Mouse (Mus musculus): ENCODE data around the gene Foxs1. TPM values are rescaled to one million over a fixed set of nuclear protein-coding genes. Genes with fewer than 3 reads are reported as not detected.

The Foxs1 gene
- total and polyA plus RNA-seq, 2 experiments from 2014 or later: 2.4 to 3.1 TPM

DNA sequence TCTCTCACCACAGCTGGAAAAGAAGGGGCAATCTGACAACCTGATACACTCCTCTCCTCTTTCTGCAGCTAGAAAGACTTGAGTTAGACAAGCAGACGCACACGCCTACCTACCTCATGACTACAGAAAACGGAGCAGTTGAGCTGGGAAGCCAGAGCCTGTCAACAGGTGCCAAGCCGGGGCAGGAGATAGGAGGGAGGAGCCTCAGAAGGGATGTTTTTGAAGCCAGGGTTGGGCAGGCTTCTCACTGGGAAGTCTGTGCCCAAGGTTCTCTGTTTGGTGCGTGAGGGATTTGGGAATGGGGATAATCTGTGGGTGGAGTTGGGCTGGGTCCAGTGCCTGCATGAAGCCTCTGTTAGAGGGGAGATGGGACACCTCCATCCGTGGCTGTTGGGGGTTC, 21.6 kb downstream of the Foxs1 start:
- Histone ChIP-seq H3K9me3 (ENCODE audit: low read length) (no peaks in the 10 kb centered on the region), H3K4me2 (ENCODE audit: low read depth) (no peak overlapping the region), H3K4me1 (ENCODE audit: insufficient read depth) (no peaks in the 10 kb centered on the region), H3K36me3 (ENCODE audit: insufficient read depth) (no peaks in the 10 kb centered on the region), H3K27me3 (ENCODE audit: insufficient read depth, low read length) (peaks cover 6% of the 10 kb centered on the region), H3K27ac (ENCODE audit: low read depth, low read length) (no peak overlapping the region), H3K4me3 (ENCODE audit: low read depth, low read length) (no peak overlapping the region), H3K9ac (no peak overlapping the region)
- DNase-seq: no peak
- TF ChIP-seq CTCF (IDR thresholded peaks at IDR 0.05; ENCODE audit: low read depth): no peak
- ATAC-seq: no peak
- WGBS: 27% methylated on average over 6 of the region's 6 CpGs

DNA sequence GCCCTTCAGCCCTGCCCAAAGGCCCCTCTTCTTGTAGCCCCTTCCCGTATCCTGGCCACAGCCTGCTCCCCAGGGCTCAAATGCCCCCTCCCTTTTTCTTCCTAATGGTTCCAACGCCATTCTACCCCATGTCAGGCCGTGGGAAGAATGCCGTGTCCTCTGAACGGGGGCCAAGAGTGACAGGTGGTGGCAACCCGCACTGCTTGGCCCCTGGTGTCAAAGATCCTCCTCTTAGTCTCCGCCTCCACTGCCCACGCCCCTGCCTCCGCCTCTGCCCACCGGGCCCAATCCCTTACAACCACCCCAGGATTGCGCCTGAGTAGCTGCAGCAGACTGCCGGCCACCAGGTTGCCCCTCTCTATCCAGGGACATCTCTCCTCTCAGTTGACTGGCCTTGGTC, 22.0 kb downstream of the Foxs1 start, which contains the start of gene Mylk2:
Gene Mylk2, plus strand, starts transcription at position 322 of the 400 bp plus-strand sequence.
- no peak within 1 kb of the TSS for H3K4me3 ChIP-seq (ENCODE audit: low read depth, low read length)
- DNase-seq (no peak), ATAC-seq (no peak)
- no peak within 1 kb of the TSS for H3K27ac ChIP-seq (ENCODE audit: low read depth, low read length)
- no peaks in the 10 kb centered on the region for H3K9me3 ChIP-seq (ENCODE audit: low read length)
- no peaks in the 10 kb centered on the region for H3K4me1 ChIP-seq (ENCODE audit: insufficient read depth)
- H3K4me2 ChIP-seq (ENCODE audit: low read depth): no peak within 1 kb of the TSS
- H3K36me3 ChIP-seq (ENCODE audit: insufficient read depth): no peaks in the 10 kb centered on the region
- TF ChIP-seq CTCF (IDR thresholded peaks at IDR 0.05; ENCODE audit: low read depth): no peak
- H3K27me3 ChIP-seq (ENCODE audit: insufficient read depth, low read length): peaks cover 6% of the 10 kb centered on the region
- H3K9ac ChIP-seq: no peak within 1 kb of the TSS
- WGBS: 19% methylated on average over 12 of the region's 12 CpGs

- Histone ChIP-seq H3K9me3 (ENCODE audit: low read length) (no peaks in the 10 kb centered on the region), H3K27ac (ENCODE audit: low read depth, low read length) (no peak overlapping the region), H3K4me2 (ENCODE audit: low read depth) (no peak overlapping the region), H3K4me3 (ENCODE audit: low read depth, low read length) (no peak overlapping the region), H3K27me3 (ENCODE audit: insufficient read depth, low read length) (peaks cover 6% of the 10 kb centered on the region), H3K4me1 (ENCODE audit: insufficient read depth) (no peaks in the 10 kb centered on the region), H3K36me3 (ENCODE audit: insufficient read depth) (no peaks in the 10 kb centered on the region), H3K9ac (no peak overlapping the region)
- no peak for TF ChIP-seq CTCF (IDR thresholded peaks at IDR 0.05; ENCODE audit: low read depth)
- 84% methylated on average over 6 of the region's 6 CpGs for WGBS
- ATAC-seq (no peak), DNase-seq (no peak)
These were observed 23.2 kb downstream of the Foxs1 start for GRCm38 (mm10) chr2:152909848-152910247.

GRCm38 (mm10) chr2:152907114-152907943, 25.7 kb downstream of the Foxs1 start:
- DNase-seq: peak; percentile 51
- peak; percentile 57 for ATAC-seq
- Histone ChIP-seq H3K9ac (no peak overlapping the region), H3K27ac (ENCODE audit: low read depth, low read length) (no peak overlapping the region), H3K36me3 (ENCODE audit: insufficient read depth) (no peaks in the 10 kb centered on the region), H3K27me3 (ENCODE audit: insufficient read depth, low read length) (no peaks in the 10 kb centered on the region; the same call in 1 of the 2 replicates), H3K4me3 (ENCODE audit: low read depth, low read length) (no peak overlapping the region), H3K4me2 (ENCODE audit: low read depth) (no peak overlapping the region), H3K4me1 (ENCODE audit: insufficient read depth) (no peaks in the 10 kb centered on the region), H3K9me3 (ENCODE audit: low read length) (no peaks in the 10 kb centered on the region)
- 45% methylated on average over 14 of the region's 14 CpGs for WGBS
- no peak for TF ChIP-seq CTCF (IDR thresholded peaks at IDR 0.05; ENCODE audit: low read depth)

DNA sequence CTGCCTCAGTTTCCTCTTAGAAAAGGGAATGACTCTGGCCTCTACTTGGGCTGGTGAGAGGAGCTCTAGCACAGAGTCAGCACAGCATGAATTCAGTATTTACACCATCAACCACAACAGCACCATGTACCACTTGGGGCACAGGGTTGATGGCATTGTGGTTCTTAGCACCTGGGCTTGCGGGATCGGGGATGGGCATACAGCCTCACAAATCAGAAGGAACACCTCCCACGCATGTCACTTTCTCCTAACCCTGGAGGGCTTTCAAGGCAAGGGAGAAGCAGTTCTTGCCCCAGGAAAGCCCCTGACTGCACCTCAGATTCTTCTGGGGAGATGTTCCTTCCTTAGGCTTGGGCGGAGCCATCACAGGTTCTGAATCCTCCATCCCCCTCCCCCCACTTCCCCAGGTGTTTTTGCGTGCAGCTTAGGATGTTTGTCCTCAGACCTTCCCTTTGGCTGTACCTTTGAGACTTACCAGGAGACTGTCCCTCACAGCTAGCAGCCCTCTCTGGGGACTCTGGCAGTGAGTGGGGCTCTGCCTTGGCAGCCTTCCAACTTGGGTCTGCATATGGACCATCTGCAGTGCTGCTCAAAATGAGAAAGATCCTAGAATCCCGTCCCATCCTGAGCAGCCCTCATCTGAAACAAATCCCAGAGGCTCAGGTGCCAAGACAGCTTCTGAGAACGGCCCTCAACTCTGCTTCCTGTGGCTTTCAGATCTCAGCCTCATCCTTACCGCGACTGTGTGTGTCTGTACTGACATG, 26.6 kb downstream of the Foxs1 start:
- H3K27ac ChIP-seq (ENCODE audit: low read depth, low read length): no peak overlapping the region
- H3K4me3 ChIP-seq (ENCODE audit: low read depth, low read length): no peak overlapping the region
- ATAC-seq (0 out of 2 replicates have a peak, but pooled peaks have one; percentile 35), DNase-seq (peak; percentile 34)
- H3K9me3 ChIP-seq (ENCODE audit: low read length): no peaks in the 10 kb centered on the region
- no peak overlapping the region for H3K4me2 ChIP-seq (ENCODE audit: low read depth)
- H3K9ac ChIP-seq: no peak overlapping the region
- no peaks in the 10 kb centered on the region for H3K4me1 ChIP-seq (ENCODE audit: insufficient read depth)
- no peak for TF ChIP-seq CTCF (IDR thresholded peaks at IDR 0.05; ENCODE audit: low read depth)
- no peaks in the 10 kb centered on the region for H3K27me3 ChIP-seq (ENCODE audit: insufficient read depth, low read length)
- WGBS: 60% methylated on average over 9 of the region's 9 CpGs
- no peaks in the 10 kb centered on the region for H3K36me3 ChIP-seq (ENCODE audit: insufficient read depth)

GRCm38 (mm10) chr2:152905036-152905829, 27.8 kb downstream of the Foxs1 start:
- Histone ChIP-seq H3K27ac (ENCODE audit: low read depth, low read length) (no peak overlapping the region), H3K4me2 (ENCODE audit: low read depth) (no peak overlapping the region), H3K4me1 (ENCODE audit: insufficient read depth) (no peaks in the 10 kb centered on the region), H3K27me3 (ENCODE audit: insufficient read depth, low read length) (no peaks in the 10 kb centered on the region), H3K36me3 (ENCODE audit: insufficient read depth) (no peaks in the 10 kb centered on the region), H3K9me3 (ENCODE audit: low read length) (no peaks in the 10 kb centered on the region), H3K4me3 (ENCODE audit: low read depth, low read length) (no peak overlapping the region), H3K9ac (no peak overlapping the region)
- no peak for ATAC-seq
- TF ChIP-seq CTCF (IDR thresholded peaks at IDR 0.05; ENCODE audit: low read depth): no peak
- DNase-seq: no peak
- WGBS: 66% methylated on average over 11 of the region's 11 CpGs

Measured in forebrain, postnatal 0 days (tissue).